Comparison of ENCODE assay signal across 29 mouse cellular contexts in genomic region chr8:121541862-121542261, GRCm38 (mm10). TPM values are rescaled to one million over a fixed set of nuclear protein-coding genes. Genes with fewer than 3 reads are reported as not detected.
A peak's percentile ranks its signal among the peaks of the same experiment; 100 is the strongest.
DNase-seq lines count a peak whose midpoint lies in the region; TF ChIP-seq lines count a peak whose summit lies in the region.
"Had no signal": no experiment of that assay in that cellular context is flagged by ENCODE, and none has a peak within 500 bp of the region (broad histone marks: within the 10 kb centered on the region; RNA-seq: fewer than 3 reads in every experiment).

No protein-coding gene starts in this region.

- H3K9ac ChIP-seq in ES-E14 (ENCODE audit: insufficient read depth, low read depth, low read length, poor library complexity, severe bottlenecking): peak overlapping the region; percentile 84
- H3K9ac ChIP-seq: embryonic facial prominence, embryonic 15.5 days; forebrain, embryonic 15.5 days; heart, embryonic 12.5 days; hindbrain, embryonic 14.5 days had no signal

- no peak for TF ChIP-seq CTCF in testis, adult 2 months (IDR thresholded peaks at IDR 0.05; ENCODE audit: control insufficient read depth, insufficient read depth, insufficient replicate concordance, low read depth, low read length)

- H3K4me3 ChIP-seq in ES-E14 (ENCODE audit: insufficient read depth in 1 of 2, low read depth in 1 of 2, low read length in 2 of 2, poor library complexity in 1 of 2, severe bottlenecking in 1 of 2): peak overlapping the region; percentile 73 to 85
- H3K4me3 ChIP-seq in testis, adult 2 months (ENCODE audit: control insufficient read depth, low read depth, low read length): peak overlapping the region; percentile 95
- H3K4me3 ChIP-seq: embryonic facial prominence, embryonic 15.5 days; erythroblast, embryonic 14.5 days; forebrain, embryonic 10.5 days; forebrain, embryonic 15.5 days; heart, adult 2 months; heart, embryonic 12.5 days; hindbrain, embryonic 10.5 days had no signal

- no peaks in the 10 kb centered on the region for H3K9me3 ChIP-seq in ES-E14 (ENCODE audit: control insufficient read depth, insufficient read depth, low read depth, low read length)
- H3K9me3 ChIP-seq: embryonic facial prominence, embryonic 15.5 days; forebrain, embryonic 15.5 days had no signal

- H3K4me1 ChIP-seq in ES-E14 (ENCODE audit: control insufficient read depth in 2 of 2, insufficient read depth in 2 of 2, low read length in 2 of 2, poor library complexity in 1 of 2): peaks cover 0 to 3% of the 10 kb centered on the region in 2 experiments; a peak in 1 of 4 replicates
- peaks cover 17% of the 10 kb centered on the region for H3K4me1 ChIP-seq in testis, adult 2 months (ENCODE audit: control insufficient read depth, insufficient read depth, low read length)
- H3K4me1 ChIP-seq: embryonic facial prominence, embryonic 15.5 days; forebrain, embryonic 10.5 days; forebrain, embryonic 15.5 days; heart, embryonic 12.5 days had no signal

- no peak overlapping the region for H3K27ac ChIP-seq in ES-E14 (ENCODE audit: insufficient read depth, low read depth, low read length, poor library complexity, severe bottlenecking)
- H3K27ac ChIP-seq in testis, adult 2 months (ENCODE audit: control insufficient read depth, insufficient read depth, low read depth, low read length): peak overlapping the region; percentile 75; the same call in 1 of the 2 replicates
- H3K27ac ChIP-seq: embryonic facial prominence, embryonic 15.5 days; forebrain, embryonic 10.5 days; forebrain, embryonic 15.5 days; heart, adult 2 months; hindbrain, embryonic 10.5 days; hindbrain, embryonic 14.5 days had no signal

- H3K36me3 ChIP-seq in ES-E14 (ENCODE audit: control insufficient read depth, insufficient read depth, low read length, poor library complexity, severe bottlenecking): no peaks in the 10 kb centered on the region
- no peaks in the 10 kb centered on the region for H3K36me3 ChIP-seq in testis, adult 2 months (ENCODE audit: control insufficient read depth, insufficient read depth, low read length)
- H3K36me3 ChIP-seq: embryonic facial prominence, embryonic 15.5 days; forebrain, embryonic 10.5 days; forebrain, embryonic 15.5 days; heart, embryonic 12.5 days; hindbrain, embryonic 10.5 days had no signal

- H3K27me3 ChIP-seq in testis, adult 2 months (ENCODE audit: control insufficient read depth, insufficient read depth, low read length): no peaks in the 10 kb centered on the region

- DNase-seq in heart, adult 11 months: peak; percentile 87
- no peak for DNase-seq in heart, adult 9 months (ENCODE audit: low spot score in 2 of 2)
- peak; percentile 16 to 22 for DNase-seq in right cerebral cortex, postnatal 10 days (ENCODE audit: low spot score in 2 of 2)
- no peak for DNase-seq in right cerebral cortex, adult 2 months (ENCODE audit: low spot score in 2 of 2)
- DNase-seq in ES-E14 (ENCODE audit: low read depth, low spot score): no peak
- DNase-seq in layer of hippocampus, postnatal 36 days: no peak
- DNase-seq in urinary bladder, postnatal 25 days (ENCODE audit: low spot score): no peak
- DNase-seq: adrenal gland, postnatal 14 days; B cell, adult 2 months; cerebellum, adult 11-12 months; cerebellum, adult 9-10 months; gastrocnemius, postnatal 10 days had no signal

- TF ChIP-seq POLR2A in testis, adult 2 months (IDR thresholded peaks at IDR 0.05; ENCODE audit: control insufficient read depth, low read depth, low read length): peak; percentile 74

- in situ Hi-C loops in ES-E14 (cut with MboI; ENCODE audit: low sequenced_read_pairs in 2 of 2, unreplicated experiment in 2 of 2): no loop called here

TF ChIP-seq in ES-E14, 5 proteins besides CTCF, POLR2A, EP300 and RAD21:
- TF ChIP-seq ZNF384 (IDR thresholded peaks at IDR 0.05; ENCODE audit: low read depth, low read length): no peak
- TF ChIP-seq ZC3H11A (IDR thresholded peaks at IDR 0.05; ENCODE audit: borderline replicate concordance, low read depth, low read length): no peak
- no peak for TF ChIP-seq HCFC1 (IDR thresholded peaks at IDR 0.05; ENCODE audit: borderline replicate concordance, insufficient read depth, low read length)
- peak; percentile 82 for TF ChIP-seq CHD2 (IDR thresholded peaks at IDR 0.05; ENCODE audit: low read depth, low read length)
- TF ChIP-seq MAFK (IDR thresholded peaks at IDR 0.05; ENCODE audit: insufficient read depth, low read depth, low read length): no peak

RNA-seq across cellular contexts. Expression of gene 1700018B08Rik, which starts 2.3 kb away (rescaled TPM):
- total RNA-seq in ES-E14 (2012; rRNA removed): 0.58 and 2.6 TPM in 2 replicates
- 438 and 472 TPM in 2 replicates for polyA plus RNA-seq in testis, adult 2 months (2012; rRNA removed)
- not detected for total RNA-seq in layer of hippocampus, postnatal 36 days (2021)
- total RNA-seq: adrenal gland, adult 18-20 months; adrenal gland, postnatal 14 days; gastrocnemius, postnatal 10 days; gastrocnemius, postnatal 4 days; heart, adult 2 months; heart, postnatal 25 days had no signal
- polyA plus RNA-seq: activated CD4-positive, CD25-positive, alpha-beta regulatory T cell, adult 4 months; CD4-positive, CD25-positive, alpha-beta regulatory T cell, adult 4 months; cortical plate, adult 2 months; embryonic facial prominence, embryonic 11.5 days; embryonic facial prominence, embryonic 15.5 days; erythroblast, embryonic 14.5 days; forebrain, embryonic 10.5 days; forebrain, embryonic 15.5 days; heart, embryonic 12.5 days; heart, embryonic 16.5 days; hindbrain, embryonic 10.5 days; hindbrain, embryonic 14.5 days had no signal

RNA-seq across cellular contexts. Expression of gene Fbxo31, which starts 36.7 kb away (rescaled TPM):
- total RNA-seq in ES-E14 (2012; rRNA removed): 15.5 and 16.9 TPM in 2 replicates
- 6.1 and 6.8 TPM in 2 replicates for polyA plus RNA-seq in testis, adult 2 months (2012; rRNA removed)
- total RNA-seq in layer of hippocampus, postnatal 36 days (2021): 100 to 1,000 TPM; 106 to 108 TPM

RNA-seq across cellular contexts. Expression of gene Map1lc3b, which starts 48.3 kb away (rescaled TPM):
- total RNA-seq in ES-E14 (2012; rRNA removed): 83.2 and 92.4 TPM in 2 replicates
- polyA plus RNA-seq in testis, adult 2 months (2012; rRNA removed): 22.6 and 26.5 TPM in 2 replicates
- 100 to 1,000 TPM; 160 to 180 TPM for total RNA-seq in layer of hippocampus, postnatal 36 days (2021)

Comparison
In these comparisons a context has a peak if more than half of its experiments do, and no peak if none do; other contexts are left out.
1. DNase-seq: peak in heart, adult 11 months (single experiment) and right cerebral cortex, postnatal 10 days (2 of 2); none in heart, adult 9 months (0 of 2), right cerebral cortex, adult 2 months (0 of 2), ES-E14 (single experiment), layer of hippocampus, postnatal 36 days (0 of 2) and urinary bladder, postnatal 25 days (single experiment).